22 mouse cellular contexts compared by ENCODE assay signal in the genomic region with DNA sequence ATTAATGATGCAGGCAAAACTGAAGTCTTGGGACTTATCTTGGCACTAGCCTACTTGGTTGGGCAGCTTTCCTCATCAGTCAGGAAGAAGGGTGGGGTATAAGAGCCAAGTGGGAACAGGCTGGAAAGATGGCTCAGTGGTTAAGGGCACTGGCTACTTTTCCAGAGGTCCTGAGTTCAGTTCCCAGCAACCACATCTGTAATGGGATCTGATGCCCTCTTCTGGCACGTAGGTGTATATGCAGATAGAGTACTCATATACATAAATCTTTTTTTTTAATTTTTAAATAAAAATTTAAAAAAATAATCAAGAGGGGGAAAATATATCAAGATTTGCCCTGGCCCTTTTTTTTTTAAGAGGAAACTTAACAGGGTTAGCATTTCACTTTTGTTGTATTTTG. TPM values are rescaled to one million over a fixed set of nuclear protein-coding genes. Genes with fewer than 3 reads are reported as not detected.
A peak's percentile ranks its signal among the peaks of the same experiment; 100 is the strongest.
DNase-seq lines count a peak whose midpoint lies in the region; ATAC-seq and TF ChIP-seq lines count a peak whose summit lies in the region.
"Had no signal": no experiment of that assay in that cellular context is flagged by ENCODE, and none has a peak within 500 bp of the region (broad histone marks: within the 10 kb centered on the region; RNA-seq: fewer than 3 reads in every experiment).

No protein-coding gene starts in this region.

- H3K4me3 ChIP-seq in intestine, postnatal 0 days (ENCODE audit: low read depth, low read length): no peak overlapping the region
- H3K4me3 ChIP-seq in intestine, embryonic 16.5 days (ENCODE audit: low read length): no peak overlapping the region
- H3K4me3 ChIP-seq in liver, postnatal 0 days (ENCODE audit: low read depth, low read length): no peak overlapping the region
- no peak overlapping the region for H3K4me3 ChIP-seq in liver, embryonic 11.5 days (ENCODE audit: low read depth, low read length)
- H3K4me3 ChIP-seq in E14TG2a.4 (replicated peaks; ENCODE audit: low read length): no peak overlapping the region
- H3K4me3 ChIP-seq: forebrain, embryonic 13.5 days; limb, embryonic 13.5 days; neural tube, embryonic 15.5 days; stomach, embryonic 15.5 days had no signal

- H3K27ac ChIP-seq in intestine, postnatal 0 days (ENCODE audit: low read depth, low read length): no peak overlapping the region
- no peak overlapping the region for H3K27ac ChIP-seq in intestine, embryonic 16.5 days (ENCODE audit: low read length)
- no peak overlapping the region for H3K27ac ChIP-seq in liver, postnatal 0 days (ENCODE audit: low read depth)
- no peak overlapping the region for H3K27ac ChIP-seq in liver, embryonic 11.5 days (ENCODE audit: low read depth, low read length)
- H3K27ac ChIP-seq: forebrain, embryonic 13.5 days; limb, embryonic 13.5 days; neural tube, embryonic 15.5 days; stomach, embryonic 15.5 days had no signal

- H3K4me2 ChIP-seq in intestine, postnatal 0 days (replicated peaks; ENCODE audit: low read depth): no peak overlapping the region
- no peak overlapping the region for H3K4me2 ChIP-seq in intestine, embryonic 16.5 days (ENCODE audit: low read depth, low read length)
- H3K4me2 ChIP-seq in liver, postnatal 0 days (ENCODE audit: low read depth, low read length): no peak overlapping the region
- no peak overlapping the region for H3K4me2 ChIP-seq in liver, embryonic 11.5 days
- H3K4me2 ChIP-seq: forebrain, embryonic 13.5 days; heart, embryonic 11.5 days; limb, embryonic 13.5 days; neural tube, embryonic 15.5 days; stomach, embryonic 15.5 days had no signal

- no peaks in the 10 kb centered on the region for H3K4me1 ChIP-seq in intestine, postnatal 0 days (replicated peaks; ENCODE audit: control insufficient read depth, insufficient read depth, low read length)
- H3K4me1 ChIP-seq in intestine, embryonic 16.5 days (ENCODE audit: control insufficient read depth, insufficient read depth, low read length): peaks cover 4% of the 10 kb centered on the region
- peaks cover 8% of the 10 kb centered on the region; the same call in 1 of the 2 replicates for H3K4me1 ChIP-seq in liver, postnatal 0 days (ENCODE audit: insufficient read depth)
- H3K4me1 ChIP-seq in liver, embryonic 11.5 days (replicated peaks; ENCODE audit: control insufficient read depth, insufficient read depth, low read length): peaks cover 11% of the 10 kb centered on the region
- peaks cover 18% of the 10 kb centered on the region for H3K4me1 ChIP-seq in E14TG2a.4 (replicated peaks; ENCODE audit: low read depth, low read length)

- no peak overlapping the region for H3K9ac ChIP-seq in intestine, postnatal 0 days (ENCODE audit: low read depth, low read length)
- no peak overlapping the region for H3K9ac ChIP-seq in intestine, embryonic 16.5 days (ENCODE audit: low read depth, low read length)
- H3K9ac ChIP-seq in liver, postnatal 0 days (replicated peaks): no peak overlapping the region
- H3K9ac ChIP-seq in liver, embryonic 11.5 days (ENCODE audit: low read depth, low read length): no peak overlapping the region
- H3K9ac ChIP-seq: forebrain, embryonic 13.5 days; limb, embryonic 13.5 days; neural tube, embryonic 15.5 days; stomach, embryonic 15.5 days had no signal

- peak; percentile 38 for DNase-seq in cerebellum, adult 9-10 months
- DNase-seq in cerebellum, postnatal 25 days: no peak
- DNase-seq in liver, postnatal 0 days: no peak
- DNase-seq in liver, embryonic 11.5 days (ENCODE audit: low spot score): no peak
- DNase-seq in adrenal gland, adult (ENCODE audit: inconsistent age in 2 of 2, low spot score in 1 of 2): no peak
- DNase-seq: adrenal gland, postnatal 25 days; kidney, adult 2 months; kidney, postnatal 14 days; layer of hippocampus, postnatal 36 days; lung, adult 18-20 months; lung, postnatal 4 days had no signal

- peak; percentile 35 for TF ChIP-seq CTCF in intestine, postnatal 0 days (IDR thresholded peaks at IDR 0.05; ENCODE audit: low read depth)
- peak; percentile 21 for TF ChIP-seq CTCF in liver, postnatal 0 days (IDR thresholded peaks at IDR 0.05; ENCODE audit: low read depth)
- TF ChIP-seq CTCF in E14TG2a.4 (conservative IDR thresholded peaks at IDR 0.05; ENCODE audit: low read length): peak; percentile 32

- H3K36me3 ChIP-seq in intestine, postnatal 0 days (ENCODE audit: control insufficient read depth, insufficient read depth): no peaks in the 10 kb centered on the region
- H3K36me3 ChIP-seq in intestine, embryonic 16.5 days (ENCODE audit: control insufficient read depth, insufficient read depth, low read length): no peaks in the 10 kb centered on the region
- no peaks in the 10 kb centered on the region for H3K36me3 ChIP-seq in liver, postnatal 0 days (replicated peaks; ENCODE audit: insufficient read depth, low read length)
- H3K36me3 ChIP-seq in liver, embryonic 11.5 days (ENCODE audit: control insufficient read depth, insufficient read depth, low read length): no peaks in the 10 kb centered on the region
- no peaks in the 10 kb centered on the region for H3K36me3 ChIP-seq in E14TG2a.4 (ENCODE audit: insufficient read depth, low read length)
- H3K36me3 ChIP-seq: limb, embryonic 13.5 days; neural tube, embryonic 15.5 days; stomach, embryonic 15.5 days had no signal

- no peak for ATAC-seq in intestine, postnatal 0 days
- no peak for ATAC-seq in intestine, embryonic 16.5 days
- no peak for ATAC-seq in liver, postnatal 0 days
- no peak for ATAC-seq in liver, embryonic 11.5 days (replicated peaks; ENCODE audit: low FRiP score)
- ATAC-seq: forebrain, embryonic 13.5 days had no signal

- TF ChIP-seq EP300 in liver, postnatal 0 days (IDR thresholded peaks at IDR 0.05; ENCODE audit: low read depth): no peak

- WGBS in intestine, postnatal 0 days: 27% methylated on average over 1 of the region's 1 CpGs
- WGBS in intestine, embryonic 16.5 days: 47% methylated on average over 1 of the region's 1 CpGs
- WGBS in liver, postnatal 0 days (ENCODE audit: insufficient replicate concordance): 21% methylated on average over 1 of the region's 1 CpGs
- 44% methylated on average over 1 of the region's 1 CpGs for WGBS in liver, embryonic 11.5 days

- no peaks in the 10 kb centered on the region for H3K27me3 ChIP-seq in intestine, postnatal 0 days (replicated peaks; ENCODE audit: control insufficient read depth, insufficient read depth, low read length)
- no peaks in the 10 kb centered on the region for H3K27me3 ChIP-seq in intestine, embryonic 16.5 days (replicated peaks; ENCODE audit: control insufficient read depth, insufficient read depth, low read length)
- no peaks in the 10 kb centered on the region for H3K27me3 ChIP-seq in liver, postnatal 0 days (ENCODE audit: insufficient read depth, low read length)
- H3K27me3 ChIP-seq in liver, embryonic 11.5 days (replicated peaks; ENCODE audit: control insufficient read depth, insufficient read depth, low read length): peaks cover 1% of the 10 kb centered on the region; the same call in 1 of the 2 replicates
- peaks cover 19% of the 10 kb centered on the region for H3K27me3 ChIP-seq in E14TG2a.4 (ENCODE audit: insufficient read depth, low read length)
- H3K27me3 ChIP-seq: stomach, embryonic 15.5 days had no signal

- no peaks in the 10 kb centered on the region for H3K9me3 ChIP-seq in intestine, postnatal 0 days (ENCODE audit: control insufficient read depth)
- no peaks in the 10 kb centered on the region for H3K9me3 ChIP-seq in intestine, embryonic 16.5 days (ENCODE audit: control insufficient read depth, low read length)
- no peaks in the 10 kb centered on the region for H3K9me3 ChIP-seq in liver, postnatal 0 days (ENCODE audit: low read length)
- H3K9me3 ChIP-seq in liver, embryonic 11.5 days (ENCODE audit: control insufficient read depth, low read length): no peaks in the 10 kb centered on the region
- no peaks in the 10 kb centered on the region for H3K9me3 ChIP-seq in E14TG2a.4 (ENCODE audit: low read length)
- H3K9me3 ChIP-seq: forebrain, embryonic 13.5 days; limb, embryonic 13.5 days; neural tube, embryonic 15.5 days; stomach, embryonic 15.5 days had no signal

RNA-seq across cellular contexts. Expression of gene Usp2, which starts 1.6 kb away (rescaled TPM):
- 9.7 and 10.4 TPM in 2 replicates for polyA plus RNA-seq in intestine, postnatal 0 days (2015; fragmentation: Nextera tagmentation; extraction: Ambion mirVana)
- 13.2 and 15.6 TPM in 2 replicates for polyA plus RNA-seq in intestine, embryonic 16.5 days (2015; fragmentation: Nextera tagmentation; extraction: Ambion mirVana)
- polyA plus RNA-seq in liver, postnatal 0 days (2015; fragmentation: Nextera tagmentation; extraction: Ambion mirVana): 2.9 and 3.8 TPM in 2 replicates
- polyA plus RNA-seq in liver, embryonic 11.5 days (2014; fragmentation: Nextera tagmentation; extraction: Ambion mirVana): 4.4 and 7.7 TPM in 2 replicates

RNA-seq across cellular contexts. Expression of gene Thy1, which starts 22.0 kb away (rescaled TPM):
- polyA plus RNA-seq in intestine, postnatal 0 days (2015; fragmentation: Nextera tagmentation; extraction: Ambion mirVana): 4.6 and 4.9 TPM in 2 replicates
- 1.8 TPM in 2 replicates for polyA plus RNA-seq in intestine, embryonic 16.5 days (2015; fragmentation: Nextera tagmentation; extraction: Ambion mirVana)
- 0.39 and 0.85 TPM in 2 replicates for polyA plus RNA-seq in liver, postnatal 0 days (2015; fragmentation: Nextera tagmentation; extraction: Ambion mirVana)
- 0.18 TPM in 1 of 2 replicates, not detected in the other for polyA plus RNA-seq in liver, embryonic 11.5 days (2014; fragmentation: Nextera tagmentation; extraction: Ambion mirVana)

RNA-seq across cellular contexts. Expression of gene Mfrp, which starts 36.4 kb away (rescaled TPM):
- polyA plus RNA-seq in intestine, postnatal 0 days (2015; fragmentation: Nextera tagmentation; extraction: Ambion mirVana): 0.05 TPM in 1 of 2 replicates, not detected in the other
- polyA plus RNA-seq in intestine, embryonic 16.5 days (2015; fragmentation: Nextera tagmentation; extraction: Ambion mirVana): 0.18 and 0.24 TPM in 2 replicates
- not detected in 2 replicates for polyA plus RNA-seq in liver, postnatal 0 days (2015; fragmentation: Nextera tagmentation; extraction: Ambion mirVana)
- 0.14 TPM in 1 of 2 replicates, not detected in the other for polyA plus RNA-seq in liver, embryonic 11.5 days (2014; fragmentation: Nextera tagmentation; extraction: Ambion mirVana)
- polyA plus RNA-seq: embryonic facial prominence, embryonic 14.5 days; heart, postnatal 0 days; thymus, postnatal 0 days had no signal

RNA-seq across cellular contexts. Expression of gene C1qtnf5, which starts 41.9 kb away (rescaled TPM):
- polyA plus RNA-seq in intestine, postnatal 0 days (2015; fragmentation: Nextera tagmentation; extraction: Ambion mirVana): 5.4 and 6.0 TPM in 2 replicates
- polyA plus RNA-seq in intestine, embryonic 16.5 days (2015; fragmentation: Nextera tagmentation; extraction: Ambion mirVana): 2.7 and 3.0 TPM in 2 replicates
- polyA plus RNA-seq in liver, postnatal 0 days (2015; fragmentation: Nextera tagmentation; extraction: Ambion mirVana): 1.0 and 1.3 TPM in 2 replicates
- 0.13 and 0.26 TPM in 2 replicates for polyA plus RNA-seq in liver, embryonic 11.5 days (2014; fragmentation: Nextera tagmentation; extraction: Ambion mirVana)

RNA-seq across cellular contexts. Expression of gene Gm49380, which starts 48.1 kb away (rescaled TPM):
- polyA plus RNA-seq in intestine, postnatal 0 days (2015; fragmentation: Nextera tagmentation; extraction: Ambion mirVana): 0.05 TPM in 1 of 2 replicates, not detected in the other
- polyA plus RNA-seq in intestine, embryonic 16.5 days (2015; fragmentation: Nextera tagmentation; extraction: Ambion mirVana): 0.05 and 0.12 TPM in 2 replicates
- polyA plus RNA-seq in liver, postnatal 0 days (2015; fragmentation: Nextera tagmentation; extraction: Ambion mirVana): not detected in 2 replicates
- not detected in 2 replicates for polyA plus RNA-seq in liver, embryonic 11.5 days (2014; fragmentation: Nextera tagmentation; extraction: Ambion mirVana)
- polyA plus RNA-seq: forebrain, embryonic 13.5 days; heart, embryonic 11.5 days; heart, postnatal 0 days; kidney, adult 2 months had no signal
